Mouse (Mus musculus) embryonic facial prominence, embryonic 14.5 days (tissue): Measurements from ENCODE around the gene Hoxc5. TPM values are rescaled to one million over a fixed set of nuclear protein-coding genes. Genes with fewer than 3 reads are reported as not detected.

Source experiments
- microRNA counts: library from miRNA; unstranded; fragments of <30 nt; microRNA quantifications from one replicate; lab custom pipeline; 2017
- microRNA-seq: library from miRNA; unstranded; fragments of <30 nt; microRNA quantifications from one replicate; pipeline ENCODE4, GENCODE M21; 2016; ENCODE audit warnings: borderline number of aligned reads
- polyA plus RNA-seq: library from polyadenylated mRNA; unstranded; fragments of >200 nt; fragmentation: Nextera tagmentation; extraction: Ambion mirVana; gene quantifications from 2 replicates; pipeline ENCODE4 v1.2.1, GENCODE M21; 2014

Hoxc5 gene
- polyA plus RNA-seq, 1 experiment from 2014 or later, result 0.96 TPM

MicroRNAs encoded within 50 kb of the gene (microRNA counts, 519-probe panel; counts per million panel counts)
- 19.3 counts per million for microRNA mmu-miR-615-3p (lab: Ali Mortazavi, UCI)
- microRNA mmu-miR-615-5p (lab: Ali Mortazavi, UCI), result 19.3 counts per million

Small RNA genes lying within 50 kb of the gene (microRNA-seq; reads per million reads assigned to microRNA genes)
- gene Mir196a-2, result 2.7 reads per million, percentile 13 among the genes with 10 or more reads in this experiment
- gene Mir615, result 98.9 reads per million, percentile 51 among the genes with 10 or more reads in this experiment

Other genes with a start within 250 kb of the Hoxc5 start
- gene Calcoco1, start 245.3 kb upstream of the Hoxc5 start, polyA plus RNA-seq, result 51.1 and 51.9 TPM in 2 replicates
- 0.89 and 1.1 TPM in 2 replicates for gene Hoxc13, start 46.3 kb upstream of the Hoxc5 start, polyA plus RNA-seq
- gene Hoxc12, start 30.7 kb upstream of the Hoxc5 start, polyA plus RNA-seq, result not detected in 2 replicates
- gene Hoxc11, start 13.0 kb upstream of the Hoxc5 start, polyA plus RNA-seq, result not detected in 2 replicates
- gene Hoxc10, start 647 bp upstream of the Hoxc5 start, polyA plus RNA-seq, result not detected in 2 replicates
- gene Hoxc9, start 9.0 kb downstream of the Hoxc5 start, polyA plus RNA-seq, result not detected in 2 replicates
- 0.14 TPM in 1 of 2 replicates, not detected in the other for gene Hoxc8, start 23.2 kb downstream of the Hoxc5 start, polyA plus RNA-seq
- 0.25 and 0.93 TPM in 2 replicates for gene Hoxc6, start 30.8 kb downstream of the Hoxc5 start, polyA plus RNA-seq
- gene Hoxc4, start 51.5 kb downstream of the Hoxc5 start, polyA plus RNA-seq, result 2.5 and 4.0 TPM in 2 replicates
- 14.9 and 18.4 TPM in 2 replicates for gene Smug1, start 199.6 kb downstream of the Hoxc5 start, polyA plus RNA-seq